Mouse (Mus musculus): ENCODE measurements around the gene Vmn2r120. TPM values are rescaled to one million over a fixed set of nuclear protein-coding genes. Genes with fewer than 3 reads are reported as not detected.
"Not testable (repeated sequence)": the region's sequence is repeated elsewhere in the genome, so short reads cannot be mapped to it uniquely, and the experiment has no call there.

The Vmn2r120 gene
- total RNA-seq (2015) (not detected in 2 replicates), total RNA-seq (2017) (not detected in 2 replicates)

- no peak for ATAC-seq (ENCODE audit: poor library complexity, severe bottlenecking)
These were observed at the start of gene Vmn2r120 for GRCm38 (mm10) chr17:57545405-57545804. Vmn2r120 (minus strand) TSS chr17:57545505.

DNA sequence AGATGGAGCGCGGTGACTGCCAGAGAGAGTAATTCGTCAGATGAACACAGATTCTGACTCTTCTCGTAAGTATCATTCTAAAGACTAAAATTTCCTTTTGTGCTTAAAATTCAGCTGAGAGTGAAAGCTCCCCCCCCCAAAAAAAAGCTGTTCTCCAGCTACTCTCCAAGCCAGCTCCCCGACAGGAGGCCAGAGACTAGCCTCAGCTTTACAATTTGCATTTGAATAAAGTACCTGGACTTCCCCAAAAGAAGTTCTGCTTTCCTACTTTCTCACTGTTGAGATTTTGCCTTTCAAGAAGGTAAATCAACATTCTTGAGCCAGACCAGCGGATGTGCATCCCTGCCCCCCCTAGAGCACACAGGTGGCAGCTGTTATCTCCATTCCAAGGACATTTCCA is 42.0 kb upstream of the Vmn2r120 start:
- not testable (repeated sequence) for ATAC-seq (ENCODE audit: poor library complexity, severe bottlenecking)

- ATAC-seq (ENCODE audit: poor library complexity, severe bottlenecking): no peak
These were observed 28.9 kb upstream of the Vmn2r120 start for GRCm38 (mm10) chr17:57574075-57574705.

Other genes with a start within 250 kb of the Vmn2r120 start
- gene Adgre1, start 186.8 kb downstream of the Vmn2r120 start, total RNA-seq (2015): 53.0 and 62.3 TPM in 2 replicates
- 107 and 116 TPM in 2 replicates for gene Adgre1, start 186.8 kb downstream of the Vmn2r120 start, total RNA-seq (2017)
- not detected in 2 replicates for gene Gm21834, start 196.7 kb upstream of the Vmn2r120 start, total RNA-seq (2015)
- not detected in 2 replicates for gene Gm21834, start 196.7 kb upstream of the Vmn2r120 start, total RNA-seq (2017)
- gene Cntnap5c, start 224.1 kb upstream of the Vmn2r120 start, total RNA-seq (2015): not detected in 2 replicates
- not detected in 2 replicates for gene Cntnap5c, start 224.1 kb upstream of the Vmn2r120 start, total RNA-seq (2017)